Mouse (Mus musculus) heart, postnatal 0 days (tissue): ENCODE results near the gene Ncaph2. TPM values are rescaled to one million over a fixed set of nuclear protein-coding genes. Genes with fewer than 3 reads are reported as not detected.

Experiments used
- ATAC-seq: fragments of 200-750 bp; cut with Nextera tagmentation; 2 replicates; pipeline ENCODE4 v1.8.0; 2017; ENCODE audit warnings: low read depth, moderate number of reproducible peaks, moderate library complexity; ENCODE audit not compliant: insufficient read depth
- DNase-seq: peaks from one replicate; pipeline ENCODE4 v3.0.0-alpha.2; 2016; ENCODE audit warnings: low spot score
- H3K27ac ChIP-seq: fragments of 300-500 bp; sonication (generic); 2 replicates; pipeline ENCODE4 v1.5.1; 2014; ENCODE audit warnings: low read depth, mild to moderate bottlenecking
- H3K27me3 ChIP-seq: fragments of 300-500 bp; sonication (generic); 2 replicates; pipeline ENCODE4 v1.6.1; 2014; ENCODE audit warnings: low read length, mixed read lengths; ENCODE audit not compliant: control insufficient read depth, insufficient read depth
- H3K36me3 ChIP-seq: fragments of 300-500 bp; sonication (generic); replicated peaks from 2 replicates; pipeline ENCODE4 v1.6.1; 2014; ENCODE audit warnings: low read length, mixed read lengths; ENCODE audit not compliant: control insufficient read depth, insufficient read depth
- H3K4me1 ChIP-seq: fragments of 300-500 bp; sonication (generic); 2 replicates; pipeline ENCODE4 v1.6.1; 2014; ENCODE audit warnings: antibody characterized with exemption; ENCODE audit not compliant: control insufficient read depth, insufficient read depth
- H3K4me2 ChIP-seq: fragments of 300-500 bp; sonication (generic); 2 replicates; pipeline ENCODE4 v1.6.1; 2014; ENCODE audit warnings: low read depth, mild to moderate bottlenecking, low read length, moderate library complexity
- H3K4me3 ChIP-seq: fragments of 300-500 bp; sonication (generic); 2 replicates; pipeline ENCODE4 v1.5.1; 2014; ENCODE audit warnings: low read depth, low read length
- H3K9ac ChIP-seq: fragments of 300-500 bp; sonication (generic); replicated peaks from 2 replicates; pipeline ENCODE4 v1.6.1; 2014; ENCODE audit warnings: low read depth, low read length, mixed read lengths
- H3K9me3 ChIP-seq: fragments of 300-500 bp; sonication (generic); replicated peaks from 2 replicates; pipeline ENCODE4 v1.6.1; 2016; ENCODE audit warnings: low read length; ENCODE audit not compliant: control insufficient read depth
- CTCF ChIP-seq: IDR thresholded peaks from 2 replicates; pipeline ENCODE4 v1.5.1; 2016; ENCODE audit warnings: antibody characterized with exemption, control low read depth, low read depth
- EP300 ChIP-seq: IDR thresholded peaks from 2 replicates; pipeline ENCODE4 v1.6.1; 2016; ENCODE audit warnings: antibody characterized with exemption, low read depth
- WGBS: fragments of 180-500 bp; shearing (Covaris S2); extraction: QIAGEN DNeasy Blood & Tissue Kit; methylation state at CpG from one replicate; pipeline ENCODE4 v1.1.7; 2014; 5-methylcytosine and 5-hydroxymethylcytosine counted together
- polyA plus RNA-seq: library from polyadenylated mRNA; unstranded; fragments of >200 nt; fragmentation: Nextera tagmentation; extraction: Ambion mirVana; gene quantifications from 2 replicates; pipeline ENCODE4 v1.2.1, GENCODE M21; 2015
- total RNA-seq: library from RNA; depleted of rRNA; stranded (reverse); fragments of >200 nt; gene quantifications from 2 replicates; pipeline ENCODE4 v1.2.3, GENCODE M21; 2014; ENCODE audit warnings: low replicate concordance

Gene Ncaph2
- total and polyA plus RNA-seq, 2 experiments from 2014 or later: 64.3 to 136 TPM

DNA sequence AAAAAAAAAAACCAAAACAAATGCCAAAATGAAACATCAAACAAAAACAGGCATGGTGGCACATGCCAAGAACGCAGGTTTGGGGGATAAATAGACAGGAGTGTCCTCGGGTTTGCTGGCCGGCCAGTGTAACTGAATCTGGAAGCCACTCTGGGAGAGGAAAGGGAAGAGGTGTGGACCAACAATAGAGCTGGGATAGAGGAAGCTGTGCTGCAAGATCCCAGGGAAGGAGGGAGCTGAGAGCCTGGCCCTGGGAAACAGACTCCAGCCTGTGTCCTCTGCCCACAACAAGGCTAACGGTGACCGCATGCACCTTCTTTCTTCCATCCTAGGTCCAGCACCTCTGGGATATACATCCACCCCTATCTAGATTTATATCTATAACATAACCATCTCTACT is 5.1 kb upstream of the Ncaph2 start:
- H3K27me3 ChIP-seq: no peaks in the 10 kb centered on the region
- no peaks in the 10 kb centered on the region for H3K9me3 ChIP-seq
- H3K4me3 ChIP-seq: no peak overlapping the region
- peak overlapping the region; percentile 41 for H3K27ac ChIP-seq
- ATAC-seq (no peak), DNase-seq (peak; percentile 14)
- no peak overlapping the region for H3K4me2 ChIP-seq
- peaks cover 8% of the 10 kb centered on the region; the same call in 1 of the 2 replicates for H3K4me1 ChIP-seq
- peaks cover 40% of the 10 kb centered on the region for H3K36me3 ChIP-seq
- no peak overlapping the region for H3K9ac ChIP-seq
- 75% methylated on average over 5 of the region's 5 CpGs for WGBS
- no peak for TF ChIP-seq CTCF
- TF ChIP-seq EP300: no peak

DNA sequence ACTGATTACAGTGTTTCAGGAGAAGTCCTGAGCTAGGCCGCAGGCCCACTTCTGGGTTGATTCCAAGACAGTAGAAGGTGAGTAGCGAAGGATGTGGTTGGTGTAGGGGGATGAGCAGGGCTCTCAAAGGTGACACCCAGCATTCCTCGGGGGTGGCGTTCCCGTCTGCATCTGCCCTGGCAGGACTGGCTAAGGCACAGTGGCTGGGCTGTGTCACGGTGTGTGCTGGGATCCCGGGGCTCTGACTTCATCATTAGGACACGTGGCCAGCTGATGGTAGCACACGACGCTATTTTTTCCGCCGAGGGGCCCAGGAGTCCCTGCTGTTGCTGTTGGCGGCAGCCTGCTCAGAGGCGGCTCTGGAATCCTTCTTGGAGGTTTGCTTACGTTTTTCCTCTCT is 4.2 kb upstream of the Ncaph2 start:
- WGBS: 69% methylated on average over 15 of the region's 15 CpGs

DNA sequence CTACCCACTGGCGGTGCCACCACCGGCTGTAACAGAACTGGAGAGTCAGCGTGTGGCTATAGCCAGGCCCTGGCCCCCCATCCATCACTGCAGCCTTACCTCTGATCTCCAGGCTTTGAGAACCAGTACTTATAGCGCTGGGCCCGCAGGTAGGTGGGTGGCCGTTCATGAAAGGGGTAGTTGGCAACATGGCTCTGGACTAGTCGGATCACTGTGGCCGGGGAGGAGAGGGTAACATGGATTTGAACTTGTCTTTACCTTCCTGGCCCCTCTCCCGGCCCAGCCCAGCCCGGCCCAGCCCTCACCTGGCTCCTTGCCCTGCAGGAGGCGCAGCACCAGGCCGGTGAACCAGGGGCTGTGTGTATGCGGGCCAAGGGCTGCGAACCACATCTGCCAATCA is 3.5 kb upstream of the Ncaph2 start:
- no peak for TF ChIP-seq CTCF
- TF ChIP-seq EP300: no peak

More for the DNA sequence above, 4.2 kb upstream of the Ncaph2 start:
- Histone ChIP-seq H3K4me2 (no peak overlapping the region), H3K27me3 (no peaks in the 10 kb centered on the region), H3K9me3 (no peaks in the 10 kb centered on the region), H3K27ac (peak overlapping the region; percentile 41), H3K4me3 (no peak overlapping the region), H3K9ac (no peak overlapping the region), H3K36me3 (peaks cover 40% of the 10 kb centered on the region), H3K4me1 (peaks cover 10% of the 10 kb centered on the region; the same call in 1 of the 2 replicates)
- DNase-seq (no peak), ATAC-seq (no peak)
- TF ChIP-seq EP300 (no peak), CTCF (no peak)

DNA sequence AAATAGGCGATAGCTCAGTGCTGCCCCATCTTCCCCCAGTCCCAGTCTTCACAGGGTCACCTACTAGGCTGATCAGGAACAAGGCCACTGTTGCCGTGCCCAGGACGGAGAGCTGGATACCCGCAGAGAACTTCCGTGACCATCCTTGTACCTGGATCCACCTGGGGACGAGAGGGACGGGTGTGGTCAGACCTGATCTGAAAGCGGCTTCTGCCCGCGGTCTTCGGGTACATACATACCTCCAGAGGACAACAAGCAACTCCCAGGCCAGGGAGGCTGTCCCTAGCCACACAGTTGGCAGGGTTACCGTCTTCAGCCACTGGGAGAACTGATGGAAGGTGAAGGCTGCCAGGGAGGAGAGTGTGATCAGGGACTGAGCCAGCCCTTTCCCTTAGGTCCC is 2.7 kb upstream of the Ncaph2 start:
- ATAC-seq: no peak
- TF ChIP-seq CTCF (no peak), EP300 (no peak)
- peaks cover 22% of the 10 kb centered on the region; the same call in 1 of the 2 replicates for H3K4me1 ChIP-seq
- H3K27ac ChIP-seq: no peak overlapping the region
- no peaks in the 10 kb centered on the region for H3K27me3 ChIP-seq
- H3K4me2 ChIP-seq: no peak overlapping the region
- no peak for DNase-seq
- H3K9ac ChIP-seq: no peak overlapping the region
- H3K4me3 ChIP-seq: no peak overlapping the region
- peaks cover 40% of the 10 kb centered on the region for H3K36me3 ChIP-seq
- WGBS: 95% methylated on average over 12 of the region's 12 CpGs
- H3K9me3 ChIP-seq: no peaks in the 10 kb centered on the region

More for the DNA sequence above, 3.5 kb upstream of the Ncaph2 start:
- Histone ChIP-seq H3K4me2 (no peak overlapping the region), H3K9me3 (no peaks in the 10 kb centered on the region), H3K4me3 (no peak overlapping the region), H3K27ac (no peak overlapping the region), H3K36me3 (peaks cover 40% of the 10 kb centered on the region), H3K27me3 (no peaks in the 10 kb centered on the region), H3K4me1 (peaks cover 18% of the 10 kb centered on the region; the same call in 1 of the 2 replicates), H3K9ac (no peak overlapping the region)
- ATAC-seq: no peak
- DNase-seq: no peak
- WGBS: 91% methylated on average over 14 of the region's 14 CpGs

GRCm38 (mm10) chr15:89353837-89354236 is 1.7 kb upstream of the Ncaph2 start:
- Histone ChIP-seq H3K27ac (no peak overlapping the region), H3K27me3 (no peaks in the 10 kb centered on the region), H3K4me1 (peaks cover 22% of the 10 kb centered on the region; the same call in 1 of the 2 replicates), H3K9me3 (no peaks in the 10 kb centered on the region), H3K4me2 (no peak overlapping the region; the same call in 1 of the 2 replicates), H3K36me3 (peaks cover 40% of the 10 kb centered on the region), H3K4me3 (no peak overlapping the region), H3K9ac (no peak overlapping the region)
- DNase-seq (no peak), ATAC-seq (no peak)
- TF ChIP-seq CTCF (no peak), EP300 (no peak)
- WGBS: 92% methylated on average over 16 of the region's 16 CpGs

GRCm38 (mm10) chr15:89354455-89354854 is 1.1 kb upstream of the Ncaph2 start:
- WGBS: 69% methylated on average over 7 of the region's 7 CpGs
- no peak for TF ChIP-seq EP300
- no peak for TF ChIP-seq CTCF
- H3K4me2 ChIP-seq: peak overlapping the region; percentile 82

More at GRCm38 (mm10) chr15:89354455-89354854, 1.1 kb upstream of the Ncaph2 start:
- peak overlapping the region; percentile 77 for H3K4me3 ChIP-seq
- no peak overlapping the region for H3K27ac ChIP-seq
- ATAC-seq (no peak), DNase-seq (no peak)
- peaks cover 40% of the 10 kb centered on the region for H3K36me3 ChIP-seq
- H3K27me3 ChIP-seq: no peaks in the 10 kb centered on the region
- peak overlapping the region; percentile 79 for H3K9ac ChIP-seq
- H3K4me1 ChIP-seq: peaks cover 22% of the 10 kb centered on the region; the same call in 1 of the 2 replicates
- no peaks in the 10 kb centered on the region for H3K9me3 ChIP-seq
